Mouse (Mus musculus) midbrain, embryonic 10.5 days (tissue): ENCODE data around the gene Gm37240. TPM values are rescaled to one million over a fixed set of nuclear protein-coding genes. Genes with fewer than 3 reads are reported as not detected.
A peak's percentile ranks its signal among the peaks of the same experiment; 100 is the strongest.
"Not testable (repeated sequence)": the region's sequence is repeated elsewhere in the genome, so short reads cannot be mapped to it uniquely, and the experiment has no call there.

Experiments used
- DNase-seq: peaks from one replicate; pipeline ENCODE4 v3.0.0-alpha.2; 2017; ENCODE audit warnings: low spot score
- H3K27ac ChIP-seq: fragments of 300-500 bp; sonication (generic); replicated peaks from 2 replicates; pipeline ENCODE4 v1.5.1; 2016; ENCODE audit warnings: mild to moderate bottlenecking
- H3K27me3 ChIP-seq: fragments of 300-500 bp; sonication (generic); 2 replicates; pipeline ENCODE4 v1.6.1; 2016; ENCODE audit warnings: low read depth, mild to moderate bottlenecking; ENCODE audit not compliant: poor library complexity, severe bottlenecking
- H3K36me3 ChIP-seq: fragments of 300-500 bp; sonication (generic); 2 replicates; pipeline ENCODE4 v1.6.1; 2016; ENCODE audit warnings: mild to moderate bottlenecking, moderate library complexity
- H3K4me1 ChIP-seq: fragments of 300-500 bp; sonication (generic); 2 replicates; pipeline ENCODE4 v1.6.1; 2016
- H3K4me3 ChIP-seq: fragments of 300-500 bp; sonication (generic); 2 replicates; pipeline ENCODE4 v1.5.1; 2016; ENCODE audit warnings: mild to moderate bottlenecking, moderate library complexity
- H3K9me3 ChIP-seq: fragments of 300-500 bp; sonication (generic); replicated peaks from 2 replicates; pipeline ENCODE4 v1.6.1; 2016; ENCODE audit warnings: mild to moderate bottlenecking
- WGBS: fragments of 180-500 bp; shearing (Covaris S2); methylation state at CpG from one replicate; pipeline ENCODE4 v1.1.7; 2016; 5-methylcytosine and 5-hydroxymethylcytosine counted together
- polyA plus RNA-seq: library from polyadenylated mRNA; unstranded; fragments of >200 nt; fragmentation: Nextera tagmentation; extraction: Ambion mirVana; gene quantifications from 2 replicates; pipeline ENCODE4 v1.2.1, GENCODE M21; 2016

Gene Gm37240
- polyA plus RNA-seq, 1 experiment from 2014 or later: 0.44 TPM

DNA sequence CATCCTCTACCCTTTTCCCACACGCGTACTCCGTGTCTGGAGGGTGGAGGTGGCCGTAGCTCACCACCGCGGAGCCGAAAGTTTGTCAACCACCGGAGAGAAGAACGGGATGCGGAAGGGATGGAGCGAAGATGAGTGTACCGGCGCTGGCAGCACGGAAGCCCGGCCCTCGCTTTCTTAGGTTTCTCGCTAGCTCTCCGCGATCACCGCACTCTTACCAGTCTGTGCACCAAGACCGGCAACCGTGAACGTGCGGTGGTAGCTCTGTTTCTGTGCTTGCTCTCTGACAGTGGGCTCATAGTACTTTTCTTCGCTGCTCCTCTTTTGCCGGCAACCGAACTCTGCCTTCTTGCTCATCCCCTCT lies 1304.4 kb downstream of the Gm37240 start:
- Histone ChIP-seq H3K27ac (peak overlapping the region; percentile 90), H3K4me1 (peaks cover 33% of the 10 kb centered on the region), H3K27me3 (0 out of 2 replicates have a peak, but pooled peaks cover 7% of the 10 kb centered on the region), H3K4me3 (peak overlapping the region; percentile 80), H3K9me3 (no peaks in the 10 kb centered on the region), H3K36me3 (no peaks in the 10 kb centered on the region)
- WGBS: under 1% methylated on average over 27 of the region's 27 CpGs
- no peak for DNase-seq

DNA sequence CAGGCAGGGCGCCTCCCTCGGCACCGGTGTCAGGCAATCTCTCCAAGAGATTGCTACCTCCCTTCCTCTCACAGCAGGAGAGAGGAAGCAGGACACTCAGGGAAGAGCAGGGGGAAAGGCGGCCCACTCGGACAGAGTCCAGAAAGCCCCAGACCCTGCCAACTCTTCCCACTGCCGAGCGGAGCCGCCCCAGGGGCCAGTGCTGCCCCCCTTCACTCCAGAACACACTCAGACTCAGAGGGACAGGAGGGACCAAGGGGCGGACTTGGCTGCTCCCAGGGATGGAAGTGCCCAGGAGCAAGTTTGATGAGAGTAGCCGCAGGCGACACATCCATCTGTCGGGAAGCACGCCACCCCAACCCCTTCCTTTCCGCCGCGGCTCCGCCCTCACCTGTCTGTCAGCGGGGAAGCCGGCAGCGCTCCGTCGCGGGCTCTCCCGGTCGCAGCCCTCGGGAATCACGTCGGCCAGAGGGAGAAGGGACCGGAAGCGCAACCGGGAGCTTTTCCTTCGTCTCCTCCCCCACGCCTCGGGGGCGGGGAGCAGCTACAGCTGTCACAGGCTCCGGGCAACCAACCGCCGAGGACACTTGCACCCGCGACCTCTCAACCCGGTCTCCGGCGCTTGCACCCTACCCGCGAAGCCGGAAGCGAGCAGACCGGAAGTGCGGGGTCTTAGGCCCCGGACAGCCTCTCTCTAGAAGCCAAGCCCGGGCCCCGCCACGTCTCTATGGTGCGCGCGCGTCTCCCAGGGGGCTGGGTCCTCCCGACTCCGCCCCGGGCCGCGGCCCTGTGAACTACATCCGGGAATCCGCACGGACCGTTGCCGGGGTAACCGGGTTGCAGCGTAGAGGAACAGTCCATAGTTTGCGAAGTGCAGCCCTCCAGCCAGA lies 1305.0 kb downstream of the Gm37240 start, which contains the start of gene Arfip1:
Gene Arfip1, minus strand, starts transcription at position 603 of the 890 bp plus-strand sequence.
- under 1% methylated on average over 69 of the region's 70 CpGs for WGBS

DNA sequence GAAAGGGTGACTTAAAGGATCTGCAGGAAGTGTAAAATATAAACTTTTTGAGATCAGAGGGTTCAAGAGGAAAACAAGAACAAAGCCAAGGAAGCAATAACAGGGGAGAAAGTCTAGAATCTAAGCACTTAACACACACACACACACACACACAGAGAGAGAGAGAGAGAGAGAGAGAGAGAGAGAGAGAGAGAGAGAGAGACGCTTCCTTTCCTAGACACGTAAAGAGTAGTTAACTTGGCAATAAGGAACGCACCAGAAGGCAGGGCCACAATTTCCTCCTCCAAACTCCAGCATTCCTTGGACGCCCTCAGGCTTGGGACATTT lies 1305.7 kb downstream of the Gm37240 start:
- H3K36me3 ChIP-seq: no peaks in the 10 kb centered on the region
- H3K27ac ChIP-seq: peak overlapping the region; percentile 90
- DNase-seq: no peak
- 0% methylated on average over 4 of the region's 4 CpGs for WGBS
- peak overlapping the region; percentile 80 for H3K4me3 ChIP-seq
- no peaks in the 10 kb centered on the region for H3K9me3 ChIP-seq
- H3K4me1 ChIP-seq: peaks cover 33% of the 10 kb centered on the region
- H3K27me3 ChIP-seq: 0 out of 2 replicates have a peak, but pooled peaks cover 7% of the 10 kb centered on the region

More for the DNA sequence above, 1305.0 kb downstream of the Gm37240 start, which contains the start of gene Arfip1:
- H3K27me3 ChIP-seq: 0 out of 2 replicates have a peak, but pooled peaks cover 7% of the 10 kb centered on the region
- H3K4me3 ChIP-seq: peak within 1 kb of the TSS; percentile 80
- no peaks in the 10 kb centered on the region for H3K36me3 ChIP-seq
- H3K9me3 ChIP-seq: no peaks in the 10 kb centered on the region
- peak; percentile 100 for DNase-seq
- peaks cover 33% of the 10 kb centered on the region for H3K4me1 ChIP-seq
- peak within 1 kb of the TSS; percentile 90 for H3K27ac ChIP-seq

DNA sequence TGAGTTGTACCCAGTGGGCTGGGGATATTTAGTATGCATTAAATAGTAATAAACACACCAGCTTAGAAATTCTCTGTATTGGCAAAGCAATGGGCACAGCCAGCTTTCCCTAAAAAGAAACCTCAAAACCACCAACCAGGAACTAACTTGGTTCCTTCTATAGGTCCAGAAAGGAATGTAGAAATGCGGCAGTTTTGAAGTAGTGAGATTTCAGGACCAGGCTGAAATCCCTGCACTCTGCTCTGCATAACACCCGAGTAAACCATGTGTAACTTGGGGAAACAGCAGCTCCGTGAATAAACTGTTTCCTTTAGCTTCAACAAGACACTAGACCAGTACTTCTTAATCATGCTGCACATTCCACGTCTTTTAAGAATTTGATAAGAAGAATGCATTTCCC lies 1306.6 kb downstream of the Gm37240 start:
- WGBS: 72% methylated on average over 4 of the region's 4 CpGs
- Histone ChIP-seq H3K27ac (no peak overlapping the region), H3K36me3 (no peaks in the 10 kb centered on the region), H3K4me3 (no peak overlapping the region), H3K4me1 (peaks cover 33% of the 10 kb centered on the region), H3K27me3 (0 out of 2 replicates have a peak, but pooled peaks cover 7% of the 10 kb centered on the region), H3K9me3 (no peaks in the 10 kb centered on the region)
- DNase-seq: no peak

DNA sequence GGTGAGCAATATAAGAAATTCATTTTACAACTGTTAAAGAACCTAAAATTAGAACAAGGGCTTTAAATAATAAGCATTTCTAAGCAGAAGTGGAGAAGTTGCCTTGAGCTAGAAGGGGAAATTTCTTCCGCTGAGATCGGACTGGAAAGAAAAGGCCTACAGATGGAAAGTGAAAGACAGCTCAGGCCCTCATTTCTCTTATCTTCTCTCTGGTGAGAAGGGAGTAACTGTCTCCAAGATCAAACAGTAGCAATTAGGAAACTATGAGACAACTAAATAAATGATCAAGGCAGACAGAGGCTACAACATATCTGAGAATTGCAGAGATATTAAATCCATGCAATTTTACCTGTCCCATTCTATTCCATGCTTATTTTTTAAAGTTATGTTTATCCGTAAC lies 1316.8 kb downstream of the Gm37240 start:
- H3K4me1 ChIP-seq: no peaks in the 10 kb centered on the region
- no peak for DNase-seq
- H3K27me3 ChIP-seq: no peaks in the 10 kb centered on the region
- 90% methylated on average over 3 of the region's 3 CpGs for WGBS
- no peaks in the 10 kb centered on the region for H3K36me3 ChIP-seq
- H3K4me3 ChIP-seq: no peak overlapping the region
- no peak overlapping the region for H3K27ac ChIP-seq
- no peaks in the 10 kb centered on the region for H3K9me3 ChIP-seq

DNA sequence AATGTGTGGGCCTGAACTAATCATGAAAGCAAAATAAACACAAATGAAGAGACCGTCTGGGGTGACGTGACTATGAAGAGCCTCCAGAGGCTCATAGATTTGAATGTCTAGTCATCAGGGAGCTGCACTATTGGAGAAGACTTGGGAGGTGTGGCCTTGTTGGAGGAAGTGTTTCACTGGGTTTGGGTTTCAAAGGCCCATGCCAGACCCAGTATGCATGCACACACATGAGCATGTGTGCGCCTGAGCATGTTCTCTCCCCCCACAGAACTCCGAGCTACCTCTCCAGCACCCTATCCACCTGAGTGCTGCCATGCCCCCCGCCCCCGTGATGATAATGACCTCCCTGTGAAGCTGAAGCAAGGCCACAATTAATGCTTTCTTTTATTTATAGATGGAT lies 1317.7 kb downstream of the Gm37240 start:
- no peaks in the 10 kb centered on the region for H3K9me3 ChIP-seq
- WGBS: 88% methylated on average over 6 of the region's 6 CpGs
- no peaks in the 10 kb centered on the region for H3K27me3 ChIP-seq
- H3K27ac ChIP-seq: no peak overlapping the region
- H3K4me3 ChIP-seq: no peak overlapping the region
- no peak for DNase-seq
- H3K36me3 ChIP-seq: no peaks in the 10 kb centered on the region
- H3K4me1 ChIP-seq: no peaks in the 10 kb centered on the region

DNA sequence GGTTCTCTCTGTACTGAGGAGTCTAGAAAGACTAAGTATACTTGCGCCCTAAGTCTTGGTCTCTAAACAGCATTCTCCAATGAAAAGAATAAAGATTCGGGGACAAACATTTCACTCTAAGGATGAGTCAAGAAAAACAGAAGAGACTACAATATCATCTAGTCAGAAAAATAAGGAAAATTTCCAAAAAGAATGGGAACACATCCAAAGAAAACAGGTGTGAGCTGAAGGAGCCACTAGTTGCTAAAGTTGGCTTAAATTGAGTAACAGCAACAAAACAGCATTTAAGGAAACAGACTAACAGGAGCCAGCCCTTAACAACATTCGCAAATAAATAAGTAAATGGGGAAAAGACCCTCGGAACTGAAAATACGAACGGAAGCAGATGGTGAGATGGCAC lies 1318.8 kb downstream of the Gm37240 start:
- Histone ChIP-seq H3K4me3 (no peak overlapping the region), H3K4me1 (no peaks in the 10 kb centered on the region), H3K27ac (no peak overlapping the region), H3K27me3 (no peaks in the 10 kb centered on the region), H3K9me3 (no peaks in the 10 kb centered on the region), H3K36me3 (no peaks in the 10 kb centered on the region)
- WGBS: 93% methylated on average over 6 of the region's 6 CpGs
- DNase-seq: no peak

DNA sequence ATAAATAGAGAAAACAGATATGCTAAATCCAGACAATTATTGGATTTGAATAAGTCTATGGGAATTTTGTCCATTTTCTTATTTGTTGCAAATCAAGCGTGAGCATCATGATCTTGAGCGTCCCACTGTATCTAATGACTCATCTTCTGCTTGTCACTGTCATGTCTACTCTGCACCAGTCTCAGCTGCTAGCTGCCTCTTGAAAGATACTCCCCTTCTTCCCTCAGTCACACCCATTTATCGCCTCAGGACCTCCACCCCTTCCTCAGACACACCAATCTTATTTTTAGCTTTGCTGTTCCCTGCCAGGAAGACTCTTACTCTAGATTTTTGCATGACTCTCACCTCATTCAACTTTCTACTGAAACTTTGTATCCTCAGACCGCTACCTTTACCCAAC lies 1323.9 kb downstream of the Gm37240 start:
- Histone ChIP-seq H3K9me3 (no peaks in the 10 kb centered on the region), H3K27me3 (no peaks in the 10 kb centered on the region), H3K36me3 (no peaks in the 10 kb centered on the region), H3K27ac (no peak overlapping the region), H3K4me3 (no peak overlapping the region), H3K4me1 (no peaks in the 10 kb centered on the region)
- no peak for DNase-seq
- WGBS: 88% methylated on average over 4 of the region's 4 CpGs

DNA sequence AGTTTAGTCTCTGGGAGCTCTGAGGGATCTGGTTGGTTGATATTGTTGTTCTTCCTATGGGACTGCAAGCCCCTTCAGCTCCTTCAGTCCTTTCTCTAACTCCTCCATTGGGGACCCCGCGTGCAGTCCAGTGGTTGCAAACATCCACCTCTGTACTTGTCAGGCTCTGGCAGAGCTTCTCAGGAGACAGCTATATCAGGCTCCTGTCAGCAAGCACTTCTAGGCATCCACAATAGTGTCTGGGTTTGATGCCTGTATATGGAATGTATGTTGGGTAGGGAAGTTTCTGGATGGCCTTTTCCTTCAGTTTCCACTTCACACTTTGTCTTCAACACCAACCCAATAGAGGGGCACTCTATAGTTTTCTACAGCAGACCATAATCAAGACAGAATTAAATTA lies 1324.4 kb downstream of the Gm37240 start:
- H3K9me3 ChIP-seq, H3K27ac ChIP-seq, H3K4me3 ChIP-seq, H3K4me1 ChIP-seq, H3K27me3 ChIP-seq, DNase-seq, H3K36me3 ChIP-seq: not testable (repeated sequence)
- WGBS: 87% methylated on average over 2 of the region's 2 CpGs

DNA sequence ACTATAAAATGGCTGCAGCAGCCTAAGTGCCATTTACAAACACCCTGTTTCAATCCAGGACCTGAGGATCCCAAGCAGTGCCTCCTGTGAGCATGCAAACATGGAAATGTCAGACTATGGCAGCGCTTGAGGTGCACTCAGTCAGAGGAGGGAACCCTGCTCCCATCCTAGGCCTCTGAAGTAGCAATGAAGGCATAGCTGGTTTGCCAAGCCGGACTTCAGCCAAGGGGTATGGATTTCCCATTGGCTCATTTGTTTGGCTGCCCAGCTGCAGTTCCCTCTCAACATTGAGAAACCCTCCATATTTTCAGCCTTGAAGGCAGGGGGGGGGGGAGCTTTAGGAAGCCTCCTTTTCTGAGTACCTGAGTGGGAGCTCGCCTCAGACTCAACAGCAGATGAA lies 1329.0 kb downstream of the Gm37240 start:
- Histone ChIP-seq H3K27me3 (no peaks in the 10 kb centered on the region), H3K9me3 (no peaks in the 10 kb centered on the region), H3K4me3 (no peak overlapping the region), H3K4me1 (no peaks in the 10 kb centered on the region), H3K36me3 (no peaks in the 10 kb centered on the region), H3K27ac (no peak overlapping the region)
- 90% methylated on average over 3 of the region's 3 CpGs for WGBS
- no peak for DNase-seq

DNA sequence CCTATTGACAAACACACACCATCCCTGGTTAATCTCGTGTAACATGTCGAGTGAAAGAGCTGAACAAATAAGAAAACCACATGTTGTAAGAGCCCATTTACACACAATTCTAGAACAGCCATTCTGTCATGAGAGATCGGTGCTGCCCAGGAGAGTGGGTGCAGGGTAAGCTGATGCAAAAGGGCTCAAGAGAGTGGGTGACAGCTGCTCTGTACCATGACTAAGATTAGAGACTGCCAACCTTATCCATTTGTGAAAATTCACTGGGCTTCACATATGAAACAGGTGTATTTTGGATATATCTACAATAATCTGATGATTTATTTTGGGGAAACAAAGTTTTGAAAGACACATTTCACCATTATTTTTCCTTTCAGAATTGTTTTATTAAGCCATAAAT lies 1331.5 kb downstream of the Gm37240 start:
- no peak overlapping the region for H3K4me3 ChIP-seq
- DNase-seq: no peak
- H3K4me1 ChIP-seq: no peaks in the 10 kb centered on the region
- 90% methylated on average over 3 of the region's 3 CpGs for WGBS
- no peaks in the 10 kb centered on the region for H3K27me3 ChIP-seq
- no peaks in the 10 kb centered on the region for H3K9me3 ChIP-seq
- H3K27ac ChIP-seq: no peak overlapping the region
- no peaks in the 10 kb centered on the region for H3K36me3 ChIP-seq

DNA sequence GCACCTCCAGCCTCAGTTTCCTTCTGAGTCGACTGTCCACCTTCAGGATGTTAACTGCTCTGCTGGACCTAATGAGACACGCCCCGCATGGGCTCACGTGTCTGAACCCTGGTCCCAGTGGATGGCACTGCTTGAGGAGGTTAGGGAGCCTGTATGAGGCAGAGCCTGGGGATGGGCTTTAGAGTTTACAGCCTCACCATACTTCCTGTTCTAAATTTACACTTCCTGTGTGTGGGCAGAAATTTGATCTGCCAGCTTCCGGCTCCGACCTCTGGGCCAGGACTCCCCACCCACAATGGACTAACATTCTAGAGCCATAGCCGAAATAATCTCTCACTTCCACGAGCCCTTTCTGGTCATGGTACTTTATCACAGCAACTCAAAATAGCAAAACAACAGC lies 1340.1 kb downstream of the Gm37240 start:
- DNase-seq: no peak
- Histone ChIP-seq H3K27me3 (no peaks in the 10 kb centered on the region), H3K36me3 (no peaks in the 10 kb centered on the region), H3K4me1 (no peaks in the 10 kb centered on the region), H3K9me3 (no peaks in the 10 kb centered on the region), H3K27ac (no peak overlapping the region), H3K4me3 (no peak overlapping the region)
- WGBS: 85% methylated on average over 8 of the region's 8 CpGs

DNA sequence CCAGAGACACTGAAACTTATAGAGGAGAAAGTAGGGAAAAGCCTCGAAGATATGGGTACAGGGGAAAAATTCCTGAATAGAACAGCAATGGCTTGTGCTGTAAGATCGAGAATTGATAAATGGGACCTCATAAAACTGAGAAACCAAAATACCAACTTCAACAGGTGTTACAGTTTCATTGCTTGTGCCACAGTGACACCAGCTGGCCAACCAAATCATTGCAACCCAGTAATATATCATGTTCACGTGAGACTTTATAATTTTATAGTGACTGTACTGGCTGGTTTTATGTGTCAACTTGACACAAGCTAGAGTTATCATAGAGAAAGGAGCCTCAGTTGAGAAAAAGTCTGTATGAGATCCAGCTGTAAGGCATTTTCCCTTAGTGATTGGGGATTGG lies 1344.9 kb downstream of the Gm37240 start:
- not testable (repeated sequence) for H3K27me3 ChIP-seq, H3K36me3 ChIP-seq, H3K27ac ChIP-seq, H3K9me3 ChIP-seq, H3K4me3 ChIP-seq, H3K4me1 ChIP-seq
- peak; percentile 40 for DNase-seq
- WGBS: 37% methylated on average over 3 of the region's 3 CpGs
